Mouse (Mus musculus): ENCODE data around the gene Stat3. TPM values are rescaled to one million over a fixed set of nuclear protein-coding genes. Genes with fewer than 3 reads are reported as not detected.
A peak's percentile ranks its signal among the peaks of the same experiment; 100 is the strongest.

Stat3 gene
- total and polyA plus RNA-seq, 3 experiments: 35.9 to 69.2 (median 51.1) TPM

DNA sequence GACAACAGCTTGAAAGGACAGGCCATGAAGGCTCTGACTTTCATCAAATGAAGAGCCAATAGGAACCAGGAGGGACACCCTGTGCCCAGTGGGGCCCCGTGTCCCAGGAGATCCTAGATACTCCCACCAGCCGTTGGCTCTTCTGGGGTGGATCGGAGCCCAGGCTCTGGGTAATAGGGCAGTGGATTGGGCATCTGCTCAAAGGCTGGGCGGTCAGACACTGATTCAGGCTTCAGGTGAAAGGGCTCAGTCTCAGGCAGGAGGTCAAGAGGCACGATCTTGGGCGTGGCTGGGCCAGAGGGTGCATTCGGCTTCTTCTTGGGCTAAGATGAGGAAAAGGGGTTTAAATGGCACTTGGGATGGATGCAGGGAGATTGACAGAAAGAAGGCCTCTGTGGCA is 24.8 kb upstream of the Stat3 start:
- no peak for DNase-seq (ENCODE audit: extremely low read depth)
- peaks cover 18% of the 10 kb centered on the region for H3K27me3 ChIP-seq (replicated peaks)
- H3K4me3 ChIP-seq (replicated peaks in 1 of 3; ENCODE audit: low read depth in 2 of 3, low read length in 2 of 3, poor library complexity in 1 of 3): no peak overlapping the region
- in situ Hi-C loops (cut with MboI; ENCODE audit: low pct_ligation_motif_present, low pct_unique_long_range_greater_than_20kb, low sequenced_read_pairs): no loop called here
- H3K4me2 ChIP-seq (ENCODE audit: insufficient read depth, low read depth, poor library complexity, severe bottlenecking): no peak overlapping the region
- peaks cover 9 to 12% of the 10 kb centered on the region in 2 experiments for H3K4me1 ChIP-seq (ENCODE audit: control insufficient read depth in 1 of 2, insufficient read depth in 2 of 2)
- H3K36me3 ChIP-seq (replicated peaks in 1 of 2; ENCODE audit: control insufficient read depth in 1 of 2, insufficient read depth in 1 of 2, low read length in 1 of 2): no peaks in the 10 kb centered on the region
- dilution Hi-C loops (cut with MboI; ENCODE audit: extremely low pct_ligation_motif_present, extremely low pct_unique_long_range_greater_than_20kb, low sequenced_read_pairs): no loop called here
- no peaks in the 10 kb centered on the region for H3K79me2 ChIP-seq (replicated peaks; ENCODE audit: control insufficient read depth, extremely low read depth, insufficient read depth, poor library complexity, severe bottlenecking)
- TF ChIP-seq CHD1 (IDR thresholded peaks at IDR 0.05; ENCODE audit: low read depth, low read length): no peak
- TF ChIP-seq MEF2A (IDR thresholded peaks at IDR 0.05; ENCODE audit: borderline replicate concordance, low read depth, low read length): no peak
- no peak for TF ChIP-seq EP300 (IDR thresholded peaks at IDR 0.05; ENCODE audit: low read length)
- no peak overlapping the region for H3K9ac ChIP-seq (ENCODE audit: insufficient read depth, low read depth)
- H3K9me3 ChIP-seq (replicated peaks; ENCODE audit: low read length): no peaks in the 10 kb centered on the region
- H3K27ac ChIP-seq (ENCODE audit: insufficient read depth, low read depth): no peak overlapping the region

DNA sequence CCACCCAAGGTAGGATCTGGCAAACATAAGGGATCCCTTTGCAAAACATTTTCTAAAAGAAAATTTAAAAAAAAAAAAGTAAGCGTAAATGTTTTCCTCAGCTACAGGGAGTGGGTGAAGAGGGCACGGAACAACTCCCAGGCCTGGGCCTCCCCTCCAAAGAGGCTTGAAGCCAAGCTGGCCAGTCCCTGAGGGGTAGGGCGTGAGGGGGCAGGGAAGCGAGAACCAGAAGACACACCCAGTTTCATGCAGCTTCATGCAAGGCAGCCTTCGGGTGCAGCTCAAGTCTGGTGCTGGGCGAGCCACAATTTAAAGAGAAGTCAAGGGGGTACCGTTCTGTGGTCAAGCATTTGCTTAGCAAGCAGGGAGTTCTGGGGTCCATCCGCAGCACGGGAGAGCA is 24.3 kb upstream of the Stat3 start:
- no peaks in the 10 kb centered on the region for H3K79me2 ChIP-seq (replicated peaks; ENCODE audit: control insufficient read depth, extremely low read depth, insufficient read depth, poor library complexity, severe bottlenecking)
- H3K27me3 ChIP-seq (replicated peaks): peaks cover 18% of the 10 kb centered on the region
- no peak overlapping the region for H3K4me3 ChIP-seq (replicated peaks in 1 of 3; ENCODE audit: low read depth in 2 of 3, low read length in 2 of 3, poor library complexity in 1 of 3)
- no peaks in the 10 kb centered on the region for H3K36me3 ChIP-seq (replicated peaks in 1 of 2; ENCODE audit: control insufficient read depth in 1 of 2, insufficient read depth in 1 of 2, low read length in 1 of 2)
- DNase-seq (ENCODE audit: extremely low read depth): no peak
- H3K4me1 ChIP-seq (ENCODE audit: control insufficient read depth in 1 of 2, insufficient read depth in 2 of 2): peaks cover 9 to 12% of the 10 kb centered on the region in 2 experiments
- no peak overlapping the region for H3K9ac ChIP-seq (ENCODE audit: insufficient read depth, low read depth)
- in situ Hi-C loops (cut with MboI; ENCODE audit: low pct_ligation_motif_present, low pct_unique_long_range_greater_than_20kb, low sequenced_read_pairs): no loop called here
- H3K9me3 ChIP-seq (replicated peaks; ENCODE audit: low read length): no peaks in the 10 kb centered on the region
- no peak overlapping the region for H3K4me2 ChIP-seq (ENCODE audit: insufficient read depth, low read depth, poor library complexity, severe bottlenecking)
- TF ChIP-seq TCF12 (IDR thresholded peaks at IDR 0.05; ENCODE audit: low read depth, low read length): 0 out of 2 replicates have a peak, but pooled peaks have one; percentile 15
- TF ChIP-seq E2F4 (IDR thresholded peaks at IDR 0.05; ENCODE audit: insufficient replicate concordance, low read depth, low read length): no peak
- dilution Hi-C loops (cut with MboI; ENCODE audit: extremely low pct_ligation_motif_present, extremely low pct_unique_long_range_greater_than_20kb, low sequenced_read_pairs): no loop called here
- H3K27ac ChIP-seq (ENCODE audit: insufficient read depth, low read depth): no peak overlapping the region

DNA sequence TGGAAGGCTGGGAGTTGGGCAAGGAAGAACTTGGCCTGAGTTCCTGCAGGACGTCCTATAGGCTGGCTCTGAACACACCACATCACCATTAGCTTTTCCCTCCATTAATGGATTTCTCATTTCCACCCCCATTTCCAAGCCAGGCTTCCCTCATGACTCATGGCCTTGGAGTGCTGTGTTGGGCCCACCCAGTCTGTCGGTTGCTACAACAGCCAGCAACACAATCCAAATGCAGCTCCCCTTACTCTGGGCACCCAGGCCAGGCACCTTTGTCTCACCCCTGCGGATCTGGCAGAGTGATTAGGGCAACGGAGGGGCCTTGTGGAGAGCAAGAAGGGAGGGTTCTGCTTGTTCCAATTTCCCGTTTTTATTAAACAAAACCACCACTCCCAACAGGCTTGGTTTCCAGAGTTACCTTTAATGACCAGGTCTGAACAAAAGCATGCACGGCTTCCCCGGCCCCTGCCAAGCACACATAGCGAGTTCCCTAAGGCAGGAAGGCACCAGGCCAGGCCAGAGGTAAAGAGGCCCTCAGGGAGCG is 23.1 kb upstream of the Stat3 start:
- Histone ChIP-seq H3K79me2 (replicated peaks; ENCODE audit: control insufficient read depth, extremely low read depth, insufficient read depth, poor library complexity, severe bottlenecking) (no peaks in the 10 kb centered on the region), H3K4me1 (ENCODE audit: control insufficient read depth in 1 of 2, insufficient read depth in 2 of 2) (peaks cover 9 to 18% of the 10 kb centered on the region in 2 experiments), H3K9me3 (replicated peaks; ENCODE audit: low read length) (no peaks in the 10 kb centered on the region), H3K27me3 (replicated peaks) (peaks cover 15% of the 10 kb centered on the region), H3K36me3 (replicated peaks in 1 of 2; ENCODE audit: control insufficient read depth in 1 of 2, insufficient read depth in 1 of 2, low read length in 1 of 2) (no peaks in the 10 kb centered on the region), H3K27ac (ENCODE audit: insufficient read depth, low read depth) (no peak overlapping the region), H3K9ac (ENCODE audit: insufficient read depth, low read depth) (no peak overlapping the region), H3K4me2 (ENCODE audit: insufficient read depth, low read depth, poor library complexity, severe bottlenecking) (no peak overlapping the region), H3K4me3 (replicated peaks in 1 of 3; ENCODE audit: low read depth in 2 of 3, low read length in 2 of 3, poor library complexity in 1 of 3) (no peak overlapping the region)
- dilution Hi-C loops (cut with MboI; ENCODE audit: extremely low pct_ligation_motif_present, extremely low pct_unique_long_range_greater_than_20kb, low sequenced_read_pairs): no loop called here
- no peak for DNase-seq (ENCODE audit: extremely low read depth)
- TF ChIP-seq RAD21 (IDR thresholded peaks at IDR 0.05; ENCODE audit: low read depth, low read length) (no peak), ZC3H11A (IDR thresholded peaks at IDR 0.05; ENCODE audit: low read depth, low read length) (no peak), NRF1 (IDR thresholded peaks at IDR 0.05; ENCODE audit: low read depth, low read length) (no peak), RCOR1 (conservative IDR thresholded peaks at IDR 0.05; ENCODE audit: low read depth, low read length) (no peak), IRF4 (IDR thresholded peaks at IDR 0.05; ENCODE audit: low read depth, low read length) (no peak), SMC3 (IDR thresholded peaks at IDR 0.05; ENCODE audit: low read depth, low read length) (no peak), GABPA (IDR thresholded peaks at IDR 0.05; ENCODE audit: insufficient replicate concordance, low read depth, low read length) (no peak), E2F4 (IDR thresholded peaks at IDR 0.05; ENCODE audit: insufficient replicate concordance, low read depth, low read length) (no peak), KAT2A (IDR thresholded peaks at IDR 0.05; ENCODE audit: insufficient replicate concordance, low read length) (no peak), BHLHE40 (IDR thresholded peaks at IDR 0.05; ENCODE audit: low read depth, low read length) (no peak), MAZ (IDR thresholded peaks at IDR 0.05; ENCODE audit: low read depth, low read length) (no peak), JUND (conservative IDR thresholded peaks at IDR 0.05; ENCODE audit: low read depth, low read length) (no peak)
- in situ Hi-C loops (cut with MboI; ENCODE audit: low pct_ligation_motif_present, low pct_unique_long_range_greater_than_20kb, low sequenced_read_pairs): no loop called here

Data from CH12.LX (cell line).